Mouse (Mus musculus) limb, embryonic 14.5 days (tissue): ENCODE results near the gene Cmtm4. TPM values are rescaled to one million over a fixed set of nuclear protein-coding genes. Genes with fewer than 3 reads are reported as not detected.

Experiments
- ATAC-seq: fragments of 200-750 bp; cut with Nextera tagmentation; 2 replicates; pipeline ENCODE4 v1.8.0; 2017; ENCODE audit warnings: low read depth, moderate number of reproducible peaks, moderate TSS enrichment; ENCODE audit not compliant: low FRiP score
- DNase-seq: peaks from one replicate; pipeline ENCODE4 v3.0.0-alpha.2; 2015; ENCODE audit warnings: low spot score
- H3K27ac ChIP-seq: fragments of 300-500 bp; sonication (generic); replicated peaks from 2 replicates; pipeline ENCODE4 v1.5.1; 2014; ENCODE audit warnings: low read depth, mild to moderate bottlenecking, low read length, moderate library complexity, mixed read lengths
- H3K27me3 ChIP-seq: fragments of 300-500 bp; sonication (generic); 2 replicates; pipeline ENCODE4 v1.6.1; 2014; ENCODE audit warnings: low read length, mixed read lengths; ENCODE audit not compliant: control insufficient read depth, insufficient read depth
- H3K36me3 ChIP-seq: fragments of 300-500 bp; sonication (generic); 2 replicates; pipeline ENCODE4 v1.6.1; 2014; ENCODE audit warnings: mild to moderate bottlenecking, low read length, moderate library complexity, mixed read lengths; ENCODE audit not compliant: control insufficient read depth, insufficient read depth
- H3K4me1 ChIP-seq: fragments of 300-500 bp; sonication (generic); 2 replicates; pipeline ENCODE4 v1.6.1; 2014; ENCODE audit warnings: antibody characterized with exemption, low read length, mixed read lengths; ENCODE audit not compliant: control insufficient read depth, insufficient read depth
- H3K4me2 ChIP-seq: fragments of 300-500 bp; sonication (generic); replicated peaks from 2 replicates; pipeline ENCODE4 v1.6.1; 2014; ENCODE audit warnings: low read depth, mild to moderate bottlenecking, low read length, moderate library complexity; ENCODE audit not compliant: severe bottlenecking
- H3K4me3 ChIP-seq: fragments of 300-500 bp; sonication (generic); replicated peaks from 2 replicates; pipeline ENCODE4 v1.5.1; 2014; ENCODE audit warnings: low read length
- H3K9ac ChIP-seq: fragments of 300-500 bp; sonication (generic); 2 replicates; pipeline ENCODE4 v1.6.1; 2014; ENCODE audit warnings: mild to moderate bottlenecking, low read depth, low read length, moderate library complexity; ENCODE audit not compliant: severe bottlenecking
- H3K9me3 ChIP-seq: fragments of 300-500 bp; sonication (generic); 2 replicates; pipeline ENCODE4 v1.6.1; 2016; ENCODE audit warnings: low read length; ENCODE audit not compliant: control insufficient read depth
- POLR2A ChIP-seq: fragments of 200-500 bp; IDR thresholded peaks from 2 replicates; pipeline ENCODE4 v1.8.0; 2012; ENCODE audit warnings: inconsistent platforms, mild to moderate bottlenecking, moderate library complexity, borderline replicate concordance; ENCODE audit not compliant: insufficient read depth, insufficient read length; ENCODE audit errors: extremely low read depth
- WGBS: fragments of 180-500 bp; shearing (Covaris S2); extraction: QIAGEN DNeasy Blood & Tissue Kit; methylation state at CpG from one replicate; pipeline ENCODE4 v1.1.7; 2014; 5-methylcytosine and 5-hydroxymethylcytosine counted together
- polyA plus RNA-seq, 2 experiments: library from polyadenylated mRNA; depleted of rRNA in 1 of 2; stranded (reverse) in 1 of 2; unstranded in 1 of 2; fragments of >200 nt; fragmentation: Nextera tagmentation in 1 of 2; extraction: Ambion mirVana in 1 of 2; gene quantifications; 2 replicates each; pipeline versions ENCODE4 v1.2.1 to v1.2.3; 2012 to 2014

Gene Cmtm4
- polyA plus RNA-seq, 2 experiments = 4.1 to 18.9 TPM

DNA sequence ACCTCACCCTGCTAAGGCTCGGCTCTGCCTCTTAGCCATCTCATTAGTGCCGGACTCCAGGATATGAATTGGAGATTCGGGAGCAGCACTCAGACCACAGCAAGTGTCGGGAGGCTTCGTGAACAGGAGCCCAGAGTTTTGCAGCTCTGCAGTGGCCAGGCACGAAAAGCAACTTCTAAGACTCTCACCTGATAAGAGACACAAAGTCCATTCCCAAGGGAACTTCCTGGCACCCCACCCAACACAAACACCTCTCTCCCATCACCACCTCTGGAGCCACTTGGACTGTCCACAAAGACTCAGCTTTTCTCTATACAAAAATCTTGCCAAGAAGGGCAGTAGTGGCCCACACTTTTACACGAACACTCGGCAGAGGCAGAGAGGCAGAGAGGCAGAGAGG is 5.4 kb downstream of the Cmtm4 start:
- H3K4me2 ChIP-seq = no peak overlapping the region
- H3K9ac ChIP-seq = no peak overlapping the region
- H3K27ac ChIP-seq = no peak overlapping the region
- H3K27me3 ChIP-seq = no peaks in the 10 kb centered on the region
- H3K9me3 ChIP-seq = no peaks in the 10 kb centered on the region
- H3K36me3 ChIP-seq = no peaks in the 10 kb centered on the region
- no peak for TF ChIP-seq POLR2A
- DNase-seq (no peak), ATAC-seq (no peak)
- WGBS = 88% methylated on average over 8 of the region's 8 CpGs
- no peak overlapping the region for H3K4me3 ChIP-seq
- peaks cover 38% of the 10 kb centered on the region for H3K4me1 ChIP-seq

DNA sequence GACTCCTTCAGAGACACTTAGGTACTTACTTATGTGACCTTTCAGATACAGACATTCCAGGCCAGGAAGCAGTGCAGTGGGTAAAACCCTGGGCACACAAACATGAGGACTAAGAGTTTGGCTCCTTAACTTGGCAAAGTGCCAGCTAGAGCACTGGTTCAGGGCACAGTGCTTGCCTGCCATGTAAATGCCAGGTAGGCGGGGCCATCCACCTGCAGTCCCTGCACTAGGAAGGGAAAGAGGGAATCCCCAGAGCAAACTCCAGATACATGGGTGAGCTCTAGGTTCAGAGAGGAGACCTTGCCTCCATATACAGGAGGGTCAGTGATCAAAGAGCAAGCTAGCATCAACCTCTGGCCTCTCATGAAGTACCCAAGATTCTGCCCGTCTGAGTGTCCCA is 7.6 kb downstream of the Cmtm4 start:
- TF ChIP-seq POLR2A = no peak
- H3K27ac ChIP-seq = no peak overlapping the region
- no peak overlapping the region for H3K4me2 ChIP-seq
- peaks cover 31% of the 10 kb centered on the region for H3K4me1 ChIP-seq
- 91% methylated on average over 2 of the region's 2 CpGs for WGBS
- no peaks in the 10 kb centered on the region for H3K36me3 ChIP-seq
- H3K27me3 ChIP-seq = no peaks in the 10 kb centered on the region
- DNase-seq = no peak
- no peaks in the 10 kb centered on the region for H3K9me3 ChIP-seq
- no peak for ATAC-seq
- H3K9ac ChIP-seq = no peak overlapping the region
- no peak overlapping the region for H3K4me3 ChIP-seq

DNA sequence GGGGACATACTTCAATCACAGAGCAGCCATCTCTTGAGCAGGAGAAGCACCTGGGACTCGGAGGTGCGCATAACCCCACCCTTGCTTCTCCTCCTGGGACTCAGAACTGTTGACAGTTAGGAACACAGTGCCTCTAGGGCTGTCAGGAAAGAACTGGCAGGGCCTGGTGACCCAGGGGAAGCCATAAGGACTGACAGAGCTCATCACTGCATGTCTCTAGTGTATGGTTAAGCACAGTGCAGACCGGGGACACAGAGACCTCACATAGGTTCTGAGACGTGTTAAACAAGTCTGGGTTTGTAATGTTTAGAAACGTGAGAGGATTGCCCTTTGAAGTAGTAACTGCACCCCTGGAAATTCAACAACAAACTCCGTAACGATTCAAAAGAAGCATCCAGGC is 8.1 kb downstream of the Cmtm4 start:
- Histone ChIP-seq H3K9me3 (no peaks in the 10 kb centered on the region), H3K4me1 (peaks cover 33% of the 10 kb centered on the region), H3K4me2 (no peak overlapping the region; the same call in 1 of the 2 replicates), H3K36me3 (no peaks in the 10 kb centered on the region), H3K4me3 (no peak overlapping the region), H3K27ac (no peak overlapping the region), H3K9ac (no peak overlapping the region), H3K27me3 (no peaks in the 10 kb centered on the region)
- 28% methylated on average over 7 of the region's 7 CpGs for WGBS
- no peak for TF ChIP-seq POLR2A
- no peak; the same call in 1 of the 2 replicates for ATAC-seq
- no peak for DNase-seq

DNA sequence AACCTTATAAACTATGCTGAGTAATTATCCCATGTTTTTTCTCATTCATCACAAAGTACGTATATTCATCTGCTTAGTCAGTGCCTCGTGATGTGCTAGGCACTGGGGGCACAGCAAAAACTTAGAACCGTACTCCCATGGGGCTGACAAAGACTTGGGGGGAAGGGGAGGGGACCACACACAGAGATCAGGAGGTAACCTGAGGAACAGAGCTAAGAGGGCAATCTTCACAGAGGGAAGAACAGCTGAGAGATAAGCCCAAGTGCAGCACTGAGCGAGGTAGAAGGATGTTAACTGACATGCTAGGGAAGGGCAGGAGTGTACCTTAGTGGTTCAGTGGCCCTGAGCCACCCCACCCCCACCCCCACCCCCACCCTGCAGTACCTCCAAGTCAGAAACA is 8.9 kb downstream of the Cmtm4 start:
- no peak overlapping the region for H3K4me3 ChIP-seq
- no peaks in the 10 kb centered on the region for H3K36me3 ChIP-seq
- no peaks in the 10 kb centered on the region for H3K9me3 ChIP-seq
- no peak overlapping the region for H3K27ac ChIP-seq
- no peak for TF ChIP-seq POLR2A
- 16% methylated on average over 4 of the region's 4 CpGs for WGBS
- no peaks in the 10 kb centered on the region for H3K27me3 ChIP-seq
- DNase-seq (no peak), ATAC-seq (no peak)
- no peak overlapping the region for H3K4me2 ChIP-seq
- no peak overlapping the region for H3K9ac ChIP-seq
- peaks cover 33% of the 10 kb centered on the region for H3K4me1 ChIP-seq

DNA sequence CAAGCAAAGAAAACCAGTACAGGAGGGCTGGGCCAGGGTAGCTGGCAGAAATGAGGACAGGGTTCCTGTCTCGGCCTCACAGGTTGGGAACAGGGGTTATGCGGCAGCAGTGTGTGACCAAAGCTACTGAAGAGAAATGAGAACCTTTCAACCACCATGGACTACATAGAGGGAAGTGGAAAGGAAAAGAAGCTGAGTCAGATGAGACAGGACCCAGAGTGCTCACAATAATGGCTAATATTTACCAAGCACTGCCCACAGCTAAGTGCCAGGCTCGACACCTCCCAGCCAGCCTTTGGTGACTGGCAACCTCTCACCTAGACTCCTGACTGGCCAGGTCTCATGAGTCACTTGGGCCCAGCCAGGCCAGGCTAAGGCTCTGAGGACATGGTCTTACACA is 11.6 kb downstream of the Cmtm4 start:
- H3K9ac ChIP-seq = no peak overlapping the region
- no peaks in the 10 kb centered on the region for H3K27me3 ChIP-seq
- no peak overlapping the region for H3K4me3 ChIP-seq
- H3K9me3 ChIP-seq = no peaks in the 10 kb centered on the region
- no peak for DNase-seq
- ATAC-seq = no peak
- H3K36me3 ChIP-seq = no peaks in the 10 kb centered on the region
- no peak overlapping the region for H3K27ac ChIP-seq
- TF ChIP-seq POLR2A = no peak
- 85% methylated on average over 3 of the region's 3 CpGs for WGBS
- peaks cover 33% of the 10 kb centered on the region for H3K4me1 ChIP-seq
- no peak overlapping the region for H3K4me2 ChIP-seq

DNA sequence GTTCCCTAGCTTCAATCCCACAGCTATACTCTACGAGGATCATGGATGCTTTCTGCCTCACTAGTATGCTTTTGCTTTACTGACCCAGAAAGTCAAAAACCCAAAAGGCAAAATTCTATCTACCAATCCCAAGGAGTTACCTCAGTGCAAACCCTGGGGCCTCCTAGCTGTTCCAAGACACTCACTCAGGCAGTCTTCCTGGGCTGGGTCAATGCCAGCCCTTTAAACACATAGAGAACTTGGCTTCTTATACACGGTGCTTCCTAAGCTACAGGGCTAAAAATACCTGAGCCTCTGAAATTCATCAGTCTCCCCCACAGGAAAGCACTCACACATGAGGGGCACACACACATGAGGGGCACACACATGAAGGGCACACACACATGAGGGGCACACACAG is 12.3 kb downstream of the Cmtm4 start:
- Histone ChIP-seq H3K27ac (no peak overlapping the region), H3K9ac (no peak overlapping the region), H3K4me2 (no peak overlapping the region), H3K9me3 (no peaks in the 10 kb centered on the region), H3K36me3 (no peaks in the 10 kb centered on the region), H3K27me3 (no peaks in the 10 kb centered on the region), H3K4me3 (no peak overlapping the region), H3K4me1 (peaks cover 33% of the 10 kb centered on the region)
- TF ChIP-seq POLR2A = no peak
- 45% methylated on average over 2 of the region's 2 CpGs for WGBS
- peak; percentile 30 for DNase-seq
- ATAC-seq = no peak
